Mouse (Mus musculus) forebrain, embryonic 11.5 days (tissue): Measurements from ENCODE around the gene Foxl1. TPM values are rescaled to one million over a fixed set of nuclear protein-coding genes. Genes with fewer than 3 reads are reported as not detected.

Experiments used
- ATAC-seq: fragments of 200-750 bp; cut with Nextera tagmentation; replicated peaks from 2 replicates; pipeline ENCODE4 v1.8.0; 2017; ENCODE audit warnings: moderate TSS enrichment; ENCODE audit not compliant: low FRiP score
- DNase-seq: peaks from one replicate; pipeline ENCODE4 v3.0.0-alpha.2; 2017; ENCODE audit warnings: low spot score
- H3K27ac ChIP-seq: fragments of 300-500 bp; sonication (generic); 2 replicates; pipeline ENCODE4 v1.5.1; 2014; ENCODE audit warnings: low read depth, low read length
- H3K27me3 ChIP-seq: fragments of 300-500 bp; sonication (generic); 2 replicates; pipeline ENCODE4 v1.6.1; 2014; ENCODE audit warnings: mild to moderate bottlenecking, low read length, mixed read lengths; ENCODE audit not compliant: control insufficient read depth, insufficient read depth
- H3K36me3 ChIP-seq: fragments of 300-500 bp; sonication (generic); 2 replicates; pipeline ENCODE4 v1.6.1; 2014; ENCODE audit warnings: mild to moderate bottlenecking, low read length, moderate library complexity, mixed read lengths; ENCODE audit not compliant: control insufficient read depth, insufficient read depth
- H3K4me1 ChIP-seq: fragments of 300-500 bp; sonication (generic); replicated peaks from 2 replicates; pipeline ENCODE4 v1.6.1; 2014; ENCODE audit warnings: low read length, mixed read lengths; ENCODE audit not compliant: control insufficient read depth, insufficient read depth
- H3K4me2 ChIP-seq: fragments of 300-500 bp; sonication (generic); 2 replicates; pipeline ENCODE4 v1.6.1; 2014; ENCODE audit warnings: low read depth, mild to moderate bottlenecking, low read length, moderate library complexity, mixed read lengths; ENCODE audit not compliant: severe bottlenecking
- H3K4me3 ChIP-seq: fragments of 300-500 bp; sonication (generic); 2 replicates; pipeline ENCODE4 v1.5.1; 2014; ENCODE audit warnings: low read depth, low read length
- H3K9ac ChIP-seq: fragments of 300-500 bp; sonication (generic); 2 replicates; pipeline ENCODE4 v1.6.1; 2014; ENCODE audit warnings: low read length
- H3K9me3 ChIP-seq: fragments of 300-500 bp; sonication (generic); 2 replicates; pipeline ENCODE4 v1.6.1; 2016; ENCODE audit warnings: low read length, mixed read lengths; ENCODE audit not compliant: control insufficient read depth
- WGBS: fragments of 180-500 bp; shearing (Covaris S2); extraction: QIAGEN DNeasy Blood & Tissue Kit; methylation state at CpG from one replicate; pipeline ENCODE4 v1.1.7; 2014; 5-methylcytosine and 5-hydroxymethylcytosine counted together
- polyA plus RNA-seq: library from polyadenylated mRNA; unstranded; fragments of >200 nt; fragmentation: Nextera tagmentation; extraction: Ambion mirVana; gene quantifications from 2 replicates; pipeline ENCODE4 v1.2.1, GENCODE M21; 2014

The Foxl1 gene
- polyA plus RNA-seq, 1 experiment from 2014 or later: 0.81 TPM

GRCm38 (mm10) chr8:121117186-121117651 lies 10.5 kb upstream of the Foxl1 start:
- Histone ChIP-seq H3K9ac (no peak overlapping the region), H3K4me2 (0 out of 2 replicates have a peak overlapping the region, but pooled peaks have one; percentile 15), H3K4me1 (peaks cover 11% of the 10 kb centered on the region; the same call in 1 of the 2 replicates), H3K27me3 (peaks cover 86% of the 10 kb centered on the region), H3K9me3 (no peaks in the 10 kb centered on the region), H3K36me3 (no peaks in the 10 kb centered on the region), H3K27ac (no peak overlapping the region), H3K4me3 (peak overlapping the region; percentile 40)
- under 1% methylated on average over 60 of the region's 62 CpGs for WGBS
- ATAC-seq: no peak
- DNase-seq: peak; percentile 71

GRCm38 (mm10) chr8:121117906-121118305 lies 9.8 kb upstream of the Foxl1 start:
- under 1% methylated on average over 28 of the region's 28 CpGs for WGBS
- Histone ChIP-seq H3K9ac (no peak overlapping the region), H3K36me3 (no peaks in the 10 kb centered on the region), H3K4me2 (0 out of 2 replicates have a peak overlapping the region, but pooled peaks have one; percentile 9), H3K27ac (no peak overlapping the region), H3K9me3 (no peaks in the 10 kb centered on the region), H3K27me3 (peaks cover 93% of the 10 kb centered on the region), H3K4me3 (peak overlapping the region; percentile 40), H3K4me1 (peaks cover 11% of the 10 kb centered on the region; the same call in 1 of the 2 replicates)
- ATAC-seq: no peak
- DNase-seq: no peak

- Histone ChIP-seq H3K9me3 (no peaks in the 10 kb centered on the region), H3K4me3 (no peak overlapping the region), H3K9ac (no peak overlapping the region), H3K4me2 (no peak overlapping the region), H3K27ac (no peak overlapping the region), H3K36me3 (no peaks in the 10 kb centered on the region), H3K4me1 (peaks cover 11% of the 10 kb centered on the region; the same call in 1 of the 2 replicates), H3K27me3 (peaks cover 97% of the 10 kb centered on the region)
- 1% methylated on average over 18 of the region's 18 CpGs for WGBS
- DNase-seq (peak; percentile 50), ATAC-seq (no peak)
Measured at GRCm38 (mm10) chr8:121118634-121119420, 8.9 kb upstream of the Foxl1 start.

- WGBS: under 1% methylated on average over 12 of the region's 12 CpGs
- DNase-seq (peak; percentile 50), ATAC-seq (no peak)
- Histone ChIP-seq H3K36me3 (no peaks in the 10 kb centered on the region), H3K9me3 (no peaks in the 10 kb centered on the region; the same call in 1 of the 2 replicates), H3K27ac (no peak overlapping the region), H3K9ac (no peak overlapping the region), H3K27me3 (peaks cover 98% of the 10 kb centered on the region), H3K4me1 (peaks cover 11% of the 10 kb centered on the region; the same call in 1 of the 2 replicates), H3K4me2 (no peak overlapping the region), H3K4me3 (no peak overlapping the region)
Measured at GRCm38 (mm10) chr8:121119635-121120455, 7.9 kb upstream of the Foxl1 start.

GRCm38 (mm10) chr8:121120456-121121419 lies 7.0 kb upstream of the Foxl1 start:
- DNase-seq: peak; percentile 48

GRCm38 (mm10) chr8:121121704-121122103 lies 6.0 kb upstream of the Foxl1 start:
- 5% methylated on average over 8 of the region's 8 CpGs for WGBS
- ATAC-seq: no peak
- peaks cover 98% of the 10 kb centered on the region for H3K27me3 ChIP-seq
- peaks cover 4% of the 10 kb centered on the region; the same call in 1 of the 2 replicates for H3K4me1 ChIP-seq
- no peak overlapping the region for H3K4me3 ChIP-seq
- no peak overlapping the region for H3K4me2 ChIP-seq
- no peak for DNase-seq
- no peaks in the 10 kb centered on the region for H3K36me3 ChIP-seq
- H3K27ac ChIP-seq: no peak overlapping the region
- H3K9me3 ChIP-seq: no peaks in the 10 kb centered on the region; the same call in 1 of the 2 replicates
- H3K9ac ChIP-seq: no peak overlapping the region

More at GRCm38 (mm10) chr8:121120456-121121419, 7.0 kb upstream of the Foxl1 start:
- ATAC-seq: no peak
- Histone ChIP-seq H3K36me3 (no peaks in the 10 kb centered on the region), H3K4me2 (no peak overlapping the region), H3K9me3 (no peaks in the 10 kb centered on the region; the same call in 1 of the 2 replicates), H3K4me3 (peak overlapping the region; percentile 0; the same call in 1 of the 2 replicates), H3K4me1 (peaks cover 11% of the 10 kb centered on the region; the same call in 1 of the 2 replicates), H3K27ac (no peak overlapping the region), H3K9ac (no peak overlapping the region), H3K27me3 (peaks cover 98% of the 10 kb centered on the region)
- 3% methylated on average over 17 of the region's 17 CpGs for WGBS

GRCm38 (mm10) chr8:121122368-121122767 lies 5.4 kb upstream of the Foxl1 start:
- DNase-seq (no peak), ATAC-seq (no peak)
- Histone ChIP-seq H3K27me3 (peaks cover 98% of the 10 kb centered on the region), H3K9ac (no peak overlapping the region), H3K4me1 (peaks cover 1% of the 10 kb centered on the region; the same call in 1 of the 2 replicates), H3K4me2 (no peak overlapping the region), H3K4me3 (no peak overlapping the region), H3K27ac (no peak overlapping the region), H3K9me3 (no peaks in the 10 kb centered on the region; the same call in 1 of the 2 replicates), H3K36me3 (no peaks in the 10 kb centered on the region)
- WGBS: 6% methylated on average over 7 of the region's 7 CpGs
